Mouse (Mus musculus) urinary bladder, postnatal 14 days (tissue): ENCODE measurements around the gene Kazn.

Experiments used
- DNase-seq: peaks from one replicate; pipeline ENCODE4 v3.0.0; 2021; ENCODE audit warnings: low spot score

Gene Kazn

DNA sequence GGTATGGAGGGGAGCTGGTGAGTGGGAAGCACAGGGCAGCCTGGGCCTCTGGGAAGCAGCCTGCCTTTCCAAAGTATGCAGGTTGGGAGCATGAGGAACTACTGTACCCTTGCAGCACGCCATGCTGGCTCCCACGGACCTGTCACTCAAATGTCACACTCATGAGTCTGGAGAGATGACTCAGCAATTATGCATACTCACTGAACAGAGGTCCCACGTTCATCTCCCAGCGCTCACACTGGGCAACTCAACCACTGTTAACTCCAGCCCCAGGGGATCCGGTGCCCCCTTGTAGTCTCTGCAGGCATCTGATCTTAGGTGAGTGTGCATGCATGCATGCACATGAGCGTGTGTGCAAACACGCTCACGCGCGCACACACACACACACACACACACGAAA is 184.6 kb downstream of the Kazn start:
- DNase-seq, result no peak

- no peak for DNase-seq
These were observed 185.3 kb downstream of the Kazn start for GRCm38 (mm10) chr4:142053661-142054448.

GRCm38 (mm10) chr4:142053261-142053660 is 185.9 kb downstream of the Kazn start:
- peak; percentile 36 for DNase-seq

GRCm38 (mm10) chr4:142052391-142053132 is 186.6 kb downstream of the Kazn start:
- no peak for DNase-seq
